Mouse (Mus musculus) stomach, postnatal 0 days (tissue): Measurements from ENCODE around the gene Tex19.2. TPM values are rescaled to one million over a fixed set of nuclear protein-coding genes. Genes with fewer than 3 reads are reported as not detected.
"Not testable (repeated sequence)": the region's sequence is repeated elsewhere in the genome, so short reads cannot be mapped to it uniquely, and the experiment has no call there.

Source experiments
- ATAC-seq: fragments of 200-750 bp; cut with Nextera tagmentation; 2 replicates; pipeline ENCODE4 v1.8.0; 2017; ENCODE audit not compliant: low FRiP score, low TSS enrichment
- DNase-seq: peaks from one replicate; pipeline ENCODE4 v3.0.0-alpha.2; 2016; ENCODE audit warnings: low spot score
- H3K27ac ChIP-seq: fragments of 300-500 bp; sonication (generic); replicated peaks from 2 replicates; pipeline ENCODE4 v1.5.1; 2014; ENCODE audit warnings: mild to moderate bottlenecking, control low read depth
- H3K27me3 ChIP-seq: fragments of 300-500 bp; sonication (generic); 2 replicates; pipeline ENCODE4 v1.6.1; 2014; ENCODE audit warnings: low read length; ENCODE audit not compliant: control insufficient read depth, insufficient read depth
- H3K36me3 ChIP-seq: fragments of 300-500 bp; sonication (generic); 2 replicates; pipeline ENCODE4 v1.6.1; 2014; ENCODE audit warnings: low read length, mixed read lengths; ENCODE audit not compliant: control insufficient read depth, insufficient read depth
- H3K4me1 ChIP-seq: fragments of 300-500 bp; sonication (generic); replicated peaks from 2 replicates; pipeline ENCODE4 v1.6.1; 2014; ENCODE audit warnings: antibody characterized with exemption; ENCODE audit not compliant: control insufficient read depth, insufficient read depth
- H3K4me2 ChIP-seq: fragments of 300-500 bp; sonication (generic); replicated peaks from 2 replicates; pipeline ENCODE4 v1.6.1; 2014; ENCODE audit warnings: low read depth, mild to moderate bottlenecking, control low read depth, moderate library complexity
- H3K4me3 ChIP-seq: fragments of 300-500 bp; sonication (generic); 2 replicates; pipeline ENCODE4 v1.5.1; 2014; ENCODE audit warnings: low read depth, low read length, control low read depth
- H3K9ac ChIP-seq: fragments of 300-500 bp; sonication (generic); 2 replicates; pipeline ENCODE4 v1.6.1; 2014; ENCODE audit warnings: mild to moderate bottlenecking, low read length, control low read depth, mixed read lengths
- H3K9me3 ChIP-seq: fragments of 300-500 bp; sonication (generic); 2 replicates; pipeline ENCODE4 v1.6.1; 2016; ENCODE audit warnings: low read length; ENCODE audit not compliant: control insufficient read depth
- CTCF ChIP-seq: IDR thresholded peaks from 2 replicates; pipeline ENCODE4 v1.5.1; 2016; ENCODE audit warnings: antibody characterized with exemption, low read depth, mild to moderate bottlenecking, moderate library complexity
- EP300 ChIP-seq: optimal IDR thresholded peaks from 2 replicates; pipeline ENCODE3; 2016; ENCODE audit warnings: antibody characterized with exemption
- WGBS: fragments of 180-500 bp; shearing (Covaris S2); extraction: QIAGEN DNeasy Blood & Tissue Kit; methylation state at CpG from one replicate; pipeline ENCODE4 v1.1.7; 2014; 5-methylcytosine and 5-hydroxymethylcytosine counted together
- polyA plus RNA-seq: library from polyadenylated mRNA; unstranded; fragments of >200 nt; fragmentation: Nextera tagmentation; extraction: Ambion mirVana; gene quantifications from 2 replicates; pipeline ENCODE4 v1.2.1, GENCODE M21; 2015

The Tex19.2 gene
- polyA plus RNA-seq, 1 experiment from 2014 or later = 0.25 TPM

DNA sequence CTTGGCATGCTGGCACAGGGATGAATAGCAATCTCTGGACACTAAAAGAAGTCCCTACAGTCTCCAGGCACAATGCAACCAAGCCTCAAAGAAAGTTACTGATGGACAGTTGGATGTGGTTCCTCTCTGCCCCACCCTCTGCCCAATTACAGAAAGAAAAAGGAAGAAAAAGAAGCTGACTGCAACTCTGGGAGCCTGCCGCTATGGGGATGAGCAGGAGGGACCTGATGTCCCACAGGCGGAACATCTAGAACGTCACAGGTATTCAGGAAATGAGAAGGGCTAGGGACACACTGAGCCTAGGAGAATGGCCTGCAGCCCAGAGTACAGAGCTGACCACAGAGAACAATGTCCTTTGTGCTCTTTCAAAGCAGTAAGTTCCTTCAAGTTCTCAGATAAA lies 36.2 kb downstream of the Tex19.2 start:
- Histone ChIP-seq H3K4me2 (no peak overlapping the region), H3K27ac (no peak overlapping the region), H3K9me3 (no peaks in the 10 kb centered on the region), H3K4me1 (no peaks in the 10 kb centered on the region), H3K36me3 (no peaks in the 10 kb centered on the region), H3K27me3 (no peaks in the 10 kb centered on the region), H3K4me3 (no peak overlapping the region), H3K9ac (no peak overlapping the region)
- no peak for ATAC-seq
- TF ChIP-seq CTCF (no peak), EP300 (no peak)
- no peak for DNase-seq
- 83% methylated on average over 3 of the region's 3 CpGs for WGBS

DNA sequence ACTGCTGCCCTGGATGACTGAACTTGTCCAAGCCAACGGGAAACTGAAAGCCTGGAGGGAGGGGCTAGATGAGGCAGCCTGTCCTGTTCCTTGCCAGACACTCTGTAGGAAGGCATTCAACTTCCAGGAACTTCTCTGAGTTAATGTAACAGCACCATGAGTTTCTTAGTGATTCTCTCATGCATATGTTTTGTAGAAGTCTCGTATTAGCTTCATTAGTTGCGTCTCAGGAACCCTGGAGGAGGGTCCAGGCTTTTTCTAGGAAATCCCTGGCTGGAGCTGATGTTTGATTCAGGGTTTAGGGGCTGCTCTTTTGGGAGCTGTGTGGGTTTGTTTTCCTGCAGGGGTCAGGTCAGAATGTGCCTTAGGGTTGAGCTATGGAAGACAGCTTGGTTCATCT lies 37.4 kb downstream of the Tex19.2 start, which contains the start of gene Sectm1a:
TSS of gene Sectm1a (minus strand) at position 101 of the 400 bp plus-strand sequence.
- no peaks in the 10 kb centered on the region for H3K9me3 ChIP-seq
- DNase-seq (no peak), ATAC-seq (no peak)
- no peaks in the 10 kb centered on the region for H3K36me3 ChIP-seq
- H3K4me3 ChIP-seq = no peak within 1 kb of the TSS
- WGBS = 52% methylated on average over 3 of the region's 3 CpGs
- H3K27me3 ChIP-seq = no peaks in the 10 kb centered on the region
- TF ChIP-seq EP300 (no peak), CTCF (no peak)
- H3K4me2 ChIP-seq = no peak within 1 kb of the TSS
- no peaks in the 10 kb centered on the region for H3K4me1 ChIP-seq
- no peak within 1 kb of the TSS for H3K27ac ChIP-seq
- no peak within 1 kb of the TSS for H3K9ac ChIP-seq

DNA sequence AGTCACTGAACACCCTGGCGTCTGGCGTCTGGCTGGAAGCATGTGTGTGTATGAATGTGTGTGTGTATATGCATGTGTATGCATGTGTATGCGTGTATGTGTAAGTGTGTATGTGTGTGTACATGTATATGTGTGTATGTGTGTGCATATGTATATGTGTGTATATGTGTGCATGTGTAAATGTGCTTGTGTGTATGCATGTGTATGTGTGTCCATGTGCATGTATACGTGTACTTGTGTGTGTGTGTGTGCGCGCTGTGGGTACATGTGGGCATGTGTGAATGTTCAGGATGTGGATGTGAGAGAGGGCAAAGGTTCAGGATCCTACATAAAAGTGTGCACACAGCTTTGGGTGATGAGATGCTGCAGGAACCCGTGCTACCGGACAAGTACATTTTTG lies 38.1 kb downstream of the Tex19.2 start:
- H3K36me3 ChIP-seq = no peaks in the 10 kb centered on the region
- TF ChIP-seq CTCF (no peak), EP300 (no peak)
- 94% methylated on average over 8 of the region's 8 CpGs for WGBS
- no peak overlapping the region for H3K9ac ChIP-seq
- H3K27me3 ChIP-seq = no peaks in the 10 kb centered on the region
- no peaks in the 10 kb centered on the region for H3K4me1 ChIP-seq
- no peak for ATAC-seq
- H3K4me2 ChIP-seq = no peak overlapping the region
- no peaks in the 10 kb centered on the region for H3K9me3 ChIP-seq
- H3K4me3 ChIP-seq = no peak overlapping the region
- no peak for DNase-seq
- no peak overlapping the region for H3K27ac ChIP-seq

DNA sequence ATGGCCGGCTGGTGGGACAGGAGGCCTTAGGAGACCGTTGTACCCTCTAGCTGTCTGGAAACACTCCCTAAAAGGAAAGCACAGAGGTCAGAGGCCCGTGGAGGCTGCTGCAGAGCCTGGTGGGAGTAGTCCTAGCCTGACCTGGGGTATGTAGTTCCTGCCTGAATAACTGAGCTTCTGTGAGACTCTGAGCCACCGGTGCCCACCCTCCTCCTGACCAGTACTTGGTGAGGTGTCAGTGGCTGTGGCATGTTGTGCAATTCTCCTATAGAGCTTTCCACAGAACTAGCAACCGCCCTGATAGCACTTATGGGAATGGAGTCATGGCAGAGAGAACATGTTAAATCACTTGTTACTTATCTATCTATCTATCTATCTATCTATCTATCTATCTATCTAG lies 42.8 kb downstream of the Tex19.2 start:
- Histone ChIP-seq H3K36me3 (no peaks in the 10 kb centered on the region), H3K4me1 (no peaks in the 10 kb centered on the region), H3K9ac (no peak overlapping the region), H3K27ac (no peak overlapping the region), H3K4me2 (no peak overlapping the region), H3K4me3 (no peak overlapping the region), H3K9me3 (no peaks in the 10 kb centered on the region), H3K27me3 (no peaks in the 10 kb centered on the region)
- DNase-seq (no peak), ATAC-seq (no peak)
- WGBS = 65% methylated on average over 5 of the region's 5 CpGs
- TF ChIP-seq CTCF (no peak), EP300 (no peak)

DNA sequence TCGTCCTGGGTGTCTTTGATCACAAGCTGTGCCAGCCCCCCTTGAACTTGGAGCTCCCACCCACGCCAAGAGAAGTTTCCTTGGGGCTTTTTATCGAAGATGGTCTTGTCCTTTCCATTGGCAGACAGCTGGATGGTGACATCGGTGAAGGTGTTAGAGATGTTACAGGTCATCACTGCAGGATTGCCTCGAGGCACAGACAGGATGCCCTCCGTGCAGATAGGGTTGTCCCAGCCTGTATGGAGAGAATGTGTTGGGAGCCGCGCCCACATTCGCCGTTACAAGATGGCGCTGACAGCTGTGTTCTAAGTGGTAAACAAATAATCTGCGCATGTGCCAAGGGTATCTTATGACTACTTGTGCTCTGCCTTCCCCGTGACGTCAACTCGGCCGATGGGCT lies 48.8 kb downstream of the Tex19.2 start:
- WGBS = 91% methylated on average over 11 of the region's 16 CpGs
- DNase-seq, H3K4me3 ChIP-seq: not testable (repeated sequence)

DNA sequence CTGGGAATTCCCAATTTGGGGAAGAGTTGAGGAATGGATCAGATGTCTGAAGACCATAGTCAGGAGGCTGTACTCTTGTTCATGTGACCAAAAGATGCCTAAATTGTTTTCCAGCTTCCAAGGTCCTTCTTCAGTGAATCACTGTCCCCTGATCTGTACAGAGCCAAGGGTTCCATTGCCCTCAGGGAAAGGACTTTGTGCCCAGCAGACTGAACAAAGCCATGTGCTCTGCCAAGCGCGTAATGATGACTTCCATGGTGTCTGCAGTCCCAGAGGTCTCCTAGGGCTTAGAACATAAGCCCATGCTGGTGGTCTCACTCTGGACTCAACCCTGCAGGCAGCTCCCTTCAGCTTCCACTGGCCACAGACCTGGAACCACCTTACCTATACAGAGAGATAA lies 50.6 kb downstream of the Tex19.2 start:
- no peak overlapping the region for H3K4me2 ChIP-seq
- DNase-seq (no peak), ATAC-seq (no peak)
- TF ChIP-seq CTCF = no peak
- TF ChIP-seq EP300 = no peak
- no peak overlapping the region for H3K9ac ChIP-seq
- no peaks in the 10 kb centered on the region for H3K36me3 ChIP-seq
- no peaks in the 10 kb centered on the region for H3K9me3 ChIP-seq
- no peak overlapping the region for H3K4me3 ChIP-seq
- no peak overlapping the region for H3K27ac ChIP-seq
- 93% methylated on average over 2 of the region's 2 CpGs for WGBS
- no peaks in the 10 kb centered on the region for H3K27me3 ChIP-seq
- H3K4me1 ChIP-seq = no peaks in the 10 kb centered on the region; the same call in 1 of the 2 replicates

More for the DNA sequence above, 48.8 kb downstream of the Tex19.2 start:
- not testable (repeated sequence) for H3K36me3 ChIP-seq, ATAC-seq, H3K9ac ChIP-seq, H3K4me1 ChIP-seq, H3K27me3 ChIP-seq, H3K4me2 ChIP-seq, H3K9me3 ChIP-seq, H3K27ac ChIP-seq

Other genes starting within 250 kb of the Tex19.2 start
- 1.1 and 1.4 TPM in 2 replicates for gene Ccdc57, start 185.8 kb downstream of the Tex19.2 start, polyA plus RNA-seq
- gene Slc16a3, start 170.2 kb downstream of the Tex19.2 start, polyA plus RNA-seq = 7.2 and 10.0 TPM in 2 replicates
- 60.7 and 63.8 TPM in 2 replicates for gene Csnk1d, start 127.3 kb downstream of the Tex19.2 start, polyA plus RNA-seq
- 0.31 and 0.51 TPM in 2 replicates for gene Cd7, start 79.3 kb downstream of the Tex19.2 start, polyA plus RNA-seq
- gene Sectm1b, start 55.1 kb downstream of the Tex19.2 start, polyA plus RNA-seq = 113 and 133 TPM in 2 replicates
- 11.8 and 13.2 TPM in 2 replicates for gene Sectm1a, start 37.5 kb downstream of the Tex19.2 start, polyA plus RNA-seq
- gene Tex19.1, start 27.5 kb upstream of the Tex19.2 start, polyA plus RNA-seq = 0.34 and 0.48 TPM in 2 replicates
- not detected in 2 replicates for gene Uts2r, start 41.6 kb upstream of the Tex19.2 start, polyA plus RNA-seq
- gene Hexdc, start 85.8 kb upstream of the Tex19.2 start, polyA plus RNA-seq = 5.7 and 6.4 TPM in 2 replicates
- gene Ogfod3, start 86.0 kb upstream of the Tex19.2 start, polyA plus RNA-seq = 22.2 and 23.3 TPM in 2 replicates
- 26.9 and 27.4 TPM in 2 replicates for gene Cybc1, start 110.6 kb upstream of the Tex19.2 start, polyA plus RNA-seq
- gene Narf, start 118.6 kb upstream of the Tex19.2 start, polyA plus RNA-seq = 19.3 and 19.8 TPM in 2 replicates
- 3.4 and 5.3 TPM in 2 replicates for gene Foxk2, start 141.3 kb upstream of the Tex19.2 start, polyA plus RNA-seq
- gene Wdr45b, start 235.8 kb upstream of the Tex19.2 start, polyA plus RNA-seq = 48.7 and 53.2 TPM in 2 replicates